Mouse (Mus musculus) thymus, postnatal 4 days (tissue): ENCODE data around the gene Cdcp1.
A peak's percentile ranks its signal among the peaks of the same experiment; 100 is the strongest.

Source experiments
- DNase-seq: peaks from one replicate; pipeline ENCODE4 v3.0.0; 2021

Gene Cdcp1

GRCm38 (mm10) chr9:123207895-123208294 lies 7.9 kb downstream of the Cdcp1 start:
- no peak for DNase-seq

DNA sequence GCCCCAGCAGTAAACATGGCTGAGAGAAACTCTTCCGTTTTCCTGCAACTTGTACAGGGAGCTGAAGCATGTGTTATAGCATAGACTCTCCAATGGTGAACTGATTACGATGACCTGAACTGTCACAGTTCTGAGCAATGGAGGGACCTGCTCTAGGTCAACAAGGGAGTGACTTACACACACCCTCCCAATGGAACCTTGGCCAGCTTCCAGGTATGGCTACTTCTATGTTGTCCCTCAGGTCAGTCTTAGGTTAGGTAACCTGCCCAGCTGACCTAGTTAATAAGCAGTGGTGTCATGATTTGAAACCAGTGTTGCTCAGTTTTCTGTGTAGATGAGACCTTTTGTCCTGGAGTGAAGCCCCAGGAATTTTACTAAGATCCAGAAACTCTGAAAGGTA lies 8.9 kb downstream of the Cdcp1 start:
- DNase-seq, result no peak

DNA sequence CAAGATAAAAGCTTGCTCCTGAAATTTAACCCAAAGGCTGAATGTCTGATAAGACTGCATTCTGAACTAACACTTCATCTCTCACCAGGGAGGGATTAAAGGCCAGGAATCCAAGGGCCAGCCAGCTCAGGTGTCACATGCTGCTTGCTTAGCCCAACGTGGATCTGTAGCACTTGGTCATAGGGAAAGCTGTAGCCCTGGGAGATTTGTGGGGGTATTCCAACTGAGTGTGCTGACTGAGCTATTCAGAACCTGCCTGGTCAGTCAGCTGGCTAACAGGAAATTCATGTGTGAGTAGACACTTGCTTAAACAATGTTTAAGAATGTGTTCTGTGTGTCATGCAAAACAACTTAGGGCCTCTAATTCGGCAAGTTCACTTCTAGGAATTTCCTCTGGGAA lies 9.3 kb downstream of the Cdcp1 start:
- no peak for DNase-seq

- DNase-seq, result no peak
Observed at GRCm38 (mm10) chr9:123200116-123200515, 15.7 kb downstream of the Cdcp1 start.

DNA sequence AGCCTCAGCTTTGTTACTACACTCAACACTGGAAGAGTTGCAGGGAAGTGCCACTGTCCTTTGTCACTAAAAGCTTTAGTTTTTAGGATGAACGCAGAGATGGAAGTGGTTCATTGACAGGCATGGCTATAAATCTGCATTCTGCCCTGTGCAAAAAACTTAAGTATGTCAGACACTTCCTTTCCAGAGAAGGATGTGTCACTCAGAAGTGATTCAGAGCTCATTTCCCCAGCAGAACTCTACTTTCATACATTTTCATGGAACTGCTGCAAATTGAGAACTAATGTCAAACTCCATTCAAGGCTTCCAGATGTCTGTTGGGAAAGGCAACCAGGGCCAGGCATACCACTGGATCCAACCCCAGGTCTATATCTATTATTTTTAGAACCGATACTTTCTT lies 27.6 kb downstream of the Cdcp1 start:
- DNase-seq, result no peak

- no peak for DNase-seq
Observed at GRCm38 (mm10) chr9:123187589-123187988, 28.2 kb downstream of the Cdcp1 start.

DNA sequence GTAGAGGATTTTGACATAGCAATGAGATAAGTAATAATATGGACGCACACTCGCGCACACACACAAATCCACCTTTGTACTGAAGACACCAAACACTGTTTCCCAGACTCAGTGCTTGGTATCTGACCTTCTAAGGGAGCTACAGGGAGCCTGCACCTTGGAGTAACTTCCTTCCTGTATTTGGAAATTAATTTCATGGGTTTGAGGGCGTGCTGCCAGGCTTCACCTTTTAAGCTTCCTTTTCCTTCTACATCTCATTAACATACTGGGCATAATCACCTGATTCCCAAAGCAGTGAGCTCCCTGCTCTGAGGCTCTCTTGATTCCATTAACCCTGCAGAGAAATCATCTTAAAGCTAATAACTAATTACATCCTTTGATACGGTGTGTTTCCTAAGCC lies 29.7 kb downstream of the Cdcp1 start:
- no peak for DNase-seq

DNA sequence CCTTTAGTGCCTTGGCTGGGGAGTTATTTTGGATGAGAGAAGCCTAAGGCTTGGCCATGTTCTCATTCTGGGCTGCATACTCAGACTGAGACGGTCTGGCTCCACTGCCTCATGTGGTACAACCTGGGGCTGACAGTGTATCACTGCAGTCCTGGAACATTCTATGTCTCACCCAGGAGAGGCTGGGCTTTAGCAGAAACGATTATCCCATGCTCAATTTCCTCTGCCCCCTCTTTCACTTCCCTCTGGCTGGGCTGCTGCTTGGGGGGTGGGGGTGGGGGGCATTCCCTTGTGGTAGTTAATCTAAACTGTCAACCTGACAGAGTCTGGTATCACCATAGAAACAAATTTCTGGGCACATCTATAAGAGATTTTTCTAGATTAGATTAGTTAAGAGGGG lies 30.3 kb downstream of the Cdcp1 start:
- no peak for DNase-seq

- DNase-seq, result no peak
Observed at GRCm38 (mm10) chr9:123183226-123183625, 32.6 kb downstream of the Cdcp1 start.

DNA sequence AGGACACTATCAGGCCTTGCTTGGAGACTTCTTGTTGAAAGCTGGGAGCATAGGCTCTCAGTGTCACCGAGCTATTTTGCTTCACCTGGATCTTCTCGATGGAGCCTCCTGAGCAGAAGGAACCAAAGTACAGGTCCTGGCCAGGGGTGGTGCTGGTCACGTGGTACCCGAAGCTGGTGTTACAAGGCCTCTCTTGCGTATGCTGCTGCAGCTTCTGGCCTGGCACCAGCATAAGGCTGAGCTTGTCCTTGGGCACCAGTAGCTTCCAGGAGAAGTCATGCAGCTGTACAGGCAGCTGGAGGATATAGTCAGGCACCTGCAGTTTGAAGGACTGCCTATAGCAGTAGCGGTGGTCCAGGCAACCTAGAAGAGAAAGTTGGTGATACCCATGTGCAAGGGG lies 35.8 kb downstream of the Cdcp1 start:
- DNase-seq, result no peak

DNA sequence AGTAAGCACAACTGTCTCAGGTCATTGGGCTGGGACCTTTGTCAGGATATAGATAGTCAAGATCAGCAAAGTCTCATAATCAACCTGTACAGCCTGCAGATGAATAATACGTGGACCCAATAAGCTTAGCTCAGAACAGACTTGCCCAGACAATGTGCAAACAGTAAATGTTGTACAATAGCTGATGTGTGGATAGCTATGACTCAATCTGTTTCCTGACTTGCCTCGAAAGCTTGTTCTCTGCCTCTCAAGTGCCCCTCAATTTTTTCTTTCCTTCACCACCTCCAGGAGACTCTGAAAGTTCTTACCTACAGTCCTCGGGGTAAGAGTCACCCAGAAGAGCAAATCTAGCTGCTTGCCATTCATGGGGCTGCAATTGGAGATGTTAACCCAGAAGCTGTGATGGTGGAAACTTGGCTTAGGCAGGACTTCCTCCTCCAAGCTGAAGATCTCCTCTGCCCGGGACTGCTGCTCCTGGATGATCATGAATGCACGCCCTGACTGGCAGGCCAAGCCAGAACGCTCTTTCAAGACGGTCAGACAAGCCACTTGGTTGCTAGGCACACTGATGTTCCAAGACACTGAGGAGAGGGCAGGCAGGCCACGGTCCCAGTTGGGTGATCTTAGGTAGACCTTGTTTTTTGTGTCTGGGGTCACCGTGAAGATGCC lies 38.3 kb downstream of the Cdcp1 start:
- no peak for DNase-seq

- no peak for DNase-seq
Observed at GRCm38 (mm10) chr9:123174356-123174755, 41.5 kb downstream of the Cdcp1 start.

- DNase-seq, result no peak
Observed at GRCm38 (mm10) chr9:123173760-123174159, 42.1 kb downstream of the Cdcp1 start.

DNA sequence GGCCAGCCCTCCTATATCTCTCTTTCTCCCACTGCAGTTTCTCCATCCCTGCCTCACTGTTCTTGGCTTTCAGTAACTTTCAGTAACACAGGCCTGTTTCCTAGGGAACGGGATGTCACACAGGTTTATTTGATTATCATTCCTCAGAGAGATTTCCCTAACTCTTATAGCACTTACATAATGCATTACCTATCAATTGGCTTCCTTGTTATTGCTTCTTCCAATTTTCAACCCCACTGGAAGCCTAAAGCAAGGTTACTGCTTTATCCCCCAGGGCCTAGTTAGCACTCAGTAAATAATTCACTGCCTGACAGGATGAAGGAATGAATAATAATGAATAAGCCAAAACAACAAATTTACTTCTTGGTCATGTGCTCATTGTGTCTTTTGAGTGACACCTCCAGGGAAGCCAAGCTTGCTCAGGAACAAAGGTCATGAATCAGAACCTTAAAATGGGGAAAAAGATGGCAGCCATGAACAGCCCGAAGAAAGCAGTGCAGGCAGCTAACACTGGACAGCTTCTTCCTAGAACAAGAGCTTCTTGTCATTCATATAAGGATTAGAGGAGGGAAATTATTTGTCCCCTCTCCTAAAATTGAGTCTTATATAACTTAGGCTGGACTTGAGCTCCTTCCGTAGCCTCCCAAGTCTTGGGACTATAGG lies 49.9 kb downstream of the Cdcp1 start:
- no peak for DNase-seq

- no peak for DNase-seq
Observed at GRCm38 (mm10) chr9:123162985-123163694, 52.7 kb downstream of the Cdcp1 start.

- no peak for DNase-seq
Observed at GRCm38 (mm10) chr9:123161792-123162191, 54.0 kb downstream of the Cdcp1 start.

GRCm38 (mm10) chr9:123159330-123159729 lies 56.5 kb downstream of the Cdcp1 start:
- DNase-seq, result peak; percentile 77

GRCm38 (mm10) chr9:123158125-123158836 lies 57.6 kb downstream of the Cdcp1 start:
- peak; percentile 68 for DNase-seq

DNA sequence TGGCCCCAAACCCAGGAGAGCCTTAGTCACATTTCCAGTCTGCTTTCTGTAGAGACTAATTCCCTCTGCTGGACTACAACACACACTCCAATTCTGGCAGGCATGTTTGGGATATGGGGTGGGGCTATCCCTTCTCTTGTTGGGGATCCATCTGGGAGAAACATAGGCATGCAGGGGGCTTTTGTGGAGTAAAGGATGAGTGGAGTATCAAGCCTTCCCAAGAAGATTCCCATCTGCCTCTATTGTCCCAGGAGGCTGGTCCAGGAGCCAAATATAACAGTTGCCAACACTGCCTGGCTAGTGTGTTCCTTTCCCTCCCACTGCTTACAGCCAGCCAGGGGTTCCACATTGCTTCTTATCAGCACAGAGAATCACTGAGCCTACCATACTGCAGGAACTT lies 58.1 kb downstream of the Cdcp1 start:
- no peak for DNase-seq

DNA sequence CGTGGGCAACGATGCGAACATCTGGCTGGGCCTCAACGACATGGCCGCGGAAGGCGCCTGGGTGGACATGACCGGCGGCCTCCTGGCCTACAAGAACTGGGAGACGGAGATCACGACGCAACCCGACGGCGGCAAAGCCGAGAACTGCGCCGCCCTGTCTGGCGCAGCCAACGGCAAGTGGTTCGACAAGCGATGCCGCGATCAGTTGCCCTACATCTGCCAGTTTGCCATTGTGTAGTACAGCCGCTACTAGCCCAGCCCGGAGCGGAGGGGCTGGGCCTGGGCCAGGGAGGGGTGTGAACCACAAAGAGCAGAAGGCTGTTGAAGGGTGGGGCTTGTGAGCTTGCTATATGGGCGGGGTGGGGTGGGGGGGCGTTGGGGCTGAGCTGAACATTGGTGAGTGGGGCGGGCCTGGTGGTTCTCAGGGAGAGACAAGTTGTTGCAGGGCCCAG lies 58.9 kb downstream of the Cdcp1 start:
- peak; percentile 75 for DNase-seq

- no peak for DNase-seq
Observed at GRCm38 (mm10) chr9:123153121-123153520, 62.7 kb downstream of the Cdcp1 start.

GRCm38 (mm10) chr9:123152026-123152425 lies 63.8 kb downstream of the Cdcp1 start:
- DNase-seq, result peak; percentile 31

DNA sequence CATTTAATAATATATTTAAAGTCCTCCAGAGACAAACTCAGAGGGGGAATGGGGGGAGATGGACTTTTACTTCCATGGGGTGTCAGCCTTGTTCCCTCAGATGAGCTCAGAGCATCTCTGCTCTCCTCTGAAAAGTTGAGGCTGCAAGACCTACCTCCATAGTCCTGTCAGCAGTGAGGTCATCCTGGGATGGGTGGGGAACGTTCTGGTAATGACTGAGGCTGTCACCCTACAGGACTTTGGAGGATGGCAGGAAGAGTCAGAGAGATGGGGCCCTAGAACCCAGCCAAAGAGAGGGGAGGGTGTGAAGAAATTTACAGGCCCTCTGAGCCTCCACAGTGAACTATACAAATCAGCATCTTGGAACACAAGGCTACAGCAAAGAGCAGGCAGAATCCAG lies 64.3 kb downstream of the Cdcp1 start:
- peak; percentile 23 for DNase-seq
